Mouse (Mus musculus): ENCODE measurements around the gene Crebrf.

- TF ChIP-seq CTCF (IDR thresholded peaks at IDR 0.05; ENCODE audit: control insufficient read depth, insufficient read depth, insufficient read length) = no peak
- no peak for TF ChIP-seq USF1 (IDR thresholded peaks at IDR 0.05; ENCODE audit: low read depth)
- no peak for TF ChIP-seq MAX (IDR thresholded peaks at IDR 0.05)
- no peak for TF ChIP-seq MYOD1 (IDR thresholded peaks at IDR 0.05; ENCODE audit: control insufficient read depth, insufficient read length, low read depth)
Measured at GRCm38 (mm10) chr17:26717868-26718267, 2.4 kb downstream of the Crebrf start.
